ENCODE assay signal across 8 mouse cellular contexts in genomic region chr6:24586885-24587284, GRCm38 (mm10). TPM values are rescaled to one million over a fixed set of nuclear protein-coding genes. Genes with fewer than 3 reads are reported as not detected.
A peak's percentile ranks its signal among the peaks of the same experiment; 100 is the strongest.
DNase-seq lines count a peak whose midpoint lies in the region; ATAC-seq and TF ChIP-seq lines count a peak whose summit lies in the region.

No protein-coding gene starts in this region.

- no peak overlapping the region for H3K9ac ChIP-seq in kidney, embryonic 14.5 days (ENCODE audit: low read depth, low read length)
- no peak overlapping the region for H3K9ac ChIP-seq in heart, embryonic 15.5 days
- no peak overlapping the region for H3K9ac ChIP-seq in lung, postnatal 0 days (replicated peaks; ENCODE audit: low read depth)

- H3K9me3 ChIP-seq in kidney, embryonic 14.5 days (ENCODE audit: control insufficient read depth, low read length): no peaks in the 10 kb centered on the region
- H3K9me3 ChIP-seq in heart, embryonic 15.5 days (replicated peaks): no peaks in the 10 kb centered on the region
- H3K9me3 ChIP-seq in lung, postnatal 0 days (ENCODE audit: low read length): no peaks in the 10 kb centered on the region

- DNase-seq in kidney, adult 11 months: peak; percentile 64
- DNase-seq in adrenal gland, postnatal 25 days: peak; percentile 33
- DNase-seq in lung, postnatal 0 days (ENCODE audit: low spot score): peak; percentile 40
- DNase-seq in spleen, adult 18-20 months: no peak
- DNase-seq in frontal cortex, postnatal 36 days (ENCODE audit: low spot score in 2 of 2): no peak

- no peaks in the 10 kb centered on the region for H3K27me3 ChIP-seq in kidney, embryonic 14.5 days (ENCODE audit: control insufficient read depth, insufficient read depth, low read length)
- H3K27me3 ChIP-seq in heart, embryonic 15.5 days: no peaks in the 10 kb centered on the region
- no peaks in the 10 kb centered on the region for H3K27me3 ChIP-seq in lung, postnatal 0 days (replicated peaks; ENCODE audit: insufficient read depth, low read length)

- no peak for ATAC-seq in kidney, embryonic 14.5 days (ENCODE audit: low FRiP score, low TSS enrichment)
- peak; percentile 85 for ATAC-seq in heart, embryonic 15.5 days (replicated peaks; ENCODE audit: insufficient number of reproducible peaks, insufficient read depth, low FRiP score, low read depth)
- ATAC-seq in lung, postnatal 0 days: peak; percentile 9; the same call in 1 of the 2 replicates
- ATAC-seq in monocyte, adult 5-6 weeks (replicated peaks; ENCODE audit: insufficient number of reproducible peaks, low FRiP score, low TSS enrichment, poor library complexity, severe bottlenecking): no peak

- no peak overlapping the region for H3K4me3 ChIP-seq in kidney, embryonic 14.5 days (ENCODE audit: low read length)
- no peak overlapping the region for H3K4me3 ChIP-seq in heart, embryonic 15.5 days
- H3K4me3 ChIP-seq in lung, postnatal 0 days (ENCODE audit: low read depth, low read length): no peak overlapping the region

- TF ChIP-seq EP300 in lung, postnatal 0 days (IDR thresholded peaks at IDR 0.05): no peak

- H3K4me2 ChIP-seq in kidney, embryonic 14.5 days (replicated peaks; ENCODE audit: low read depth, low read length): no peak overlapping the region; the same call in 1 of the 2 replicates
- H3K4me2 ChIP-seq in heart, embryonic 15.5 days: peak overlapping the region; percentile 16; the same call in 1 of the 2 replicates
- H3K4me2 ChIP-seq in lung, postnatal 0 days (replicated peaks; ENCODE audit: low read depth, low read length): no peak overlapping the region

- H3K27ac ChIP-seq in kidney, embryonic 14.5 days (ENCODE audit: low read depth, low read length): no peak overlapping the region
- H3K27ac ChIP-seq in heart, embryonic 15.5 days: peak overlapping the region; percentile 91
- no peak overlapping the region for H3K27ac ChIP-seq in lung, postnatal 0 days (ENCODE audit: low read length)

- TF ChIP-seq CTCF in lung, postnatal 0 days (IDR thresholded peaks at IDR 0.05): no peak

- no peaks in the 10 kb centered on the region for H3K4me1 ChIP-seq in kidney, embryonic 14.5 days (ENCODE audit: control insufficient read depth, insufficient read depth, low read length)
- peaks cover 38% of the 10 kb centered on the region for H3K4me1 ChIP-seq in heart, embryonic 15.5 days (replicated peaks)
- H3K4me1 ChIP-seq in lung, postnatal 0 days (ENCODE audit: insufficient read depth, low read depth, low read length): no peaks in the 10 kb centered on the region; the same call in 1 of the 2 replicates

- 42% methylated on average over 3 of the region's 3 CpGs for WGBS in kidney, embryonic 14.5 days
- 7% methylated on average over 3 of the region's 3 CpGs for WGBS in heart, embryonic 15.5 days
- 7% methylated on average over 3 of the region's 3 CpGs for WGBS in lung, postnatal 0 days

- H3K36me3 ChIP-seq in kidney, embryonic 14.5 days (ENCODE audit: control insufficient read depth, insufficient read depth, low read length): no peaks in the 10 kb centered on the region
- no peaks in the 10 kb centered on the region for H3K36me3 ChIP-seq in heart, embryonic 15.5 days
- H3K36me3 ChIP-seq in lung, postnatal 0 days (ENCODE audit: insufficient read depth, low read length): no peaks in the 10 kb centered on the region

RNA-seq across cellular contexts. Expression of gene Lmod2, which starts 10.7 kb away (rescaled TPM):
- not detected in 2 replicates for polyA plus RNA-seq in kidney, embryonic 14.5 days (2014; fragmentation: Nextera tagmentation; extraction: Ambion mirVana)
- 0.46 TPM in 1 of 2 replicates, not detected in the other for total RNA-seq in adrenal gland, postnatal 25 days (2021)
- polyA plus RNA-seq in heart, embryonic 15.5 days (2015; fragmentation: Nextera tagmentation; extraction: Ambion mirVana): 38.2 and 51.2 TPM in 2 replicates
- 0.47 and 0.83 TPM in 2 replicates for polyA plus RNA-seq in lung, postnatal 0 days (2015; fragmentation: Nextera tagmentation; extraction: Ambion mirVana)
- total RNA-seq in monocyte, adult 5-6 weeks (2017): not detected in 3 replicates

RNA-seq across cellular contexts. Expression of gene Asb15, which starts 58.9 kb away (rescaled TPM):
- polyA plus RNA-seq in kidney, embryonic 14.5 days (2014; fragmentation: Nextera tagmentation; extraction: Ambion mirVana): 0.17 and 0.23 TPM in 2 replicates
- total RNA-seq in adrenal gland, postnatal 25 days (2021): not detected in 2 replicates
- polyA plus RNA-seq in heart, embryonic 15.5 days (2015; fragmentation: Nextera tagmentation; extraction: Ambion mirVana): 0.32 and 0.48 TPM in 2 replicates
- 0.02 and 0.07 TPM in 2 replicates for polyA plus RNA-seq in lung, postnatal 0 days (2015; fragmentation: Nextera tagmentation; extraction: Ambion mirVana)
- not detected in 3 replicates for total RNA-seq in monocyte, adult 5-6 weeks (2017)

RNA-seq across cellular contexts. Expression of gene Ndufa5, which starts 59.1 kb away (rescaled TPM):
- polyA plus RNA-seq in kidney, embryonic 14.5 days (2014; fragmentation: Nextera tagmentation; extraction: Ambion mirVana): 337 and 510 TPM in 2 replicates
- 267 and 330 TPM in 2 replicates for total RNA-seq in adrenal gland, postnatal 25 days (2021)
- polyA plus RNA-seq in heart, embryonic 15.5 days (2015; fragmentation: Nextera tagmentation; extraction: Ambion mirVana): 599 and 895 TPM in 2 replicates
- polyA plus RNA-seq in lung, postnatal 0 days (2015; fragmentation: Nextera tagmentation; extraction: Ambion mirVana): 227 and 244 TPM in 2 replicates
- 116 to 157 TPM (median 129 TPM) in 3 replicates for total RNA-seq in monocyte, adult 5-6 weeks (2017)

Comparison
In these comparisons a context has a peak if more than half of its experiments do, and no peak if none do; other contexts are left out.
1. DNase-seq: peak in kidney, adult 11 months (single experiment), adrenal gland, postnatal 25 days (single experiment) and lung, postnatal 0 days (single experiment); none in spleen, adult 18-20 months (0 of 2) and frontal cortex, postnatal 36 days (0 of 2).
2. ATAC-seq: peak in heart, embryonic 15.5 days (single experiment) and lung, postnatal 0 days (single experiment); none in kidney, embryonic 14.5 days (single experiment) and monocyte, adult 5-6 weeks (single experiment).
3. RNA of gene Lmod2, which starts 10.7 kb away (polyA plus RNA-seq): 38.2 to 51.2 TPM in heart, embryonic 15.5 days; 0.47 to 0.83 TPM in lung, postnatal 0 days and not detected in kidney, embryonic 14.5 days; every median in the first group is over 10 times any median in the second.